Mouse (Mus musculus) adrenal gland, postnatal 4 days (tissue): ENCODE results near the gene Gm9970. TPM values are rescaled to one million over a fixed set of nuclear protein-coding genes. Genes with fewer than 3 reads are reported as not detected.
"Not testable (repeated sequence)": the region's sequence is repeated elsewhere in the genome, so short reads cannot be mapped to it uniquely, and the experiment has no call there.

ENCODE experiments used
- DNase-seq, 2 experiments: peaks; one replicate each; pipeline ENCODE4 v3.0.0; 2021 to 2022; ENCODE audit warnings: low spot score in 2 of 2, mixed read lengths in 2 of 2
- total RNA-seq, 2 experiments: library from RNA; stranded (reverse); gene quantifications; 2 replicates each; pipeline ENCODE4 v1.2.3; 2021

Gene Gm9970
- total RNA-seq, 2 experiments from 2014 or later, result 0.98 to 1.0 TPM

DNA sequence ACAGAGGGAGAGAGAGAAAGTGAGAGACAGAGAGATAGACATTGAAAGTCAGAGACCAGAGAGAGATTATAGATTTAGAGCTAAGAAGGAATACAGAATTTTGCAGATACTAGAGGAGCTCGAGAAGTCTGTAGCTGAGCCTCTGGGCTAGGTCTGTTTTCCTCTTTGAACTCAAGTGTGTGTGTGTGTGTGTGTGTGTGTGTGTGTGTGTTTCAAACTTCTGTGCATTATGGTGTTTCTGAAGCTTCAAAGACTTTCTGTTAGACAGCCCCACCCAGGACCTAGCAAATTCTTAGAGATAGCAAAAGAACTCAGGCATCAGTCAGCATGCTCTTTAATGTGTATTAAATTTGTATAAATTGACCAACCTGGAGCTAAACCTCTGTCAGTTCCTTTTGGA lies 14.4 kb downstream of the Gm9970 start:
- no peak for DNase-seq

DNA sequence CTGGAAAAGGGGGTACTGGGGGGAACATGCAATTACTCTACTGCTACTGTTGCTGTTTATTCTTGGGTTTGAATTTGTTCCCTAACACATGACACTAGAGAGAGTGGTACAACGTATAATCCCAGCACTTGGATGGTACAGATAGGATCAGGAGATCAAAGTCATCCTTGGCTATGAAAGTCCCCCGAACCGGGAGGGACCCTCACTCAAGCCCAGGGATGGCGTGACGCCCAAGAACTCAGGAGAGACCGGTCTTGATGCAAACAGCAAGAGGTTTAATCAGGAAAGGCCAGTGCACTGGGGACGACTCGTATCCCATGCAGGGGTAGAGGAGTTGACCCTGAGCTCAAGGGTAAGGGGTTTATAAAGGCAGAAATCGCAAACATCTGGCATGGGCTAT lies 18.3 kb downstream of the Gm9970 start:
- no peak for DNase-seq

DNA sequence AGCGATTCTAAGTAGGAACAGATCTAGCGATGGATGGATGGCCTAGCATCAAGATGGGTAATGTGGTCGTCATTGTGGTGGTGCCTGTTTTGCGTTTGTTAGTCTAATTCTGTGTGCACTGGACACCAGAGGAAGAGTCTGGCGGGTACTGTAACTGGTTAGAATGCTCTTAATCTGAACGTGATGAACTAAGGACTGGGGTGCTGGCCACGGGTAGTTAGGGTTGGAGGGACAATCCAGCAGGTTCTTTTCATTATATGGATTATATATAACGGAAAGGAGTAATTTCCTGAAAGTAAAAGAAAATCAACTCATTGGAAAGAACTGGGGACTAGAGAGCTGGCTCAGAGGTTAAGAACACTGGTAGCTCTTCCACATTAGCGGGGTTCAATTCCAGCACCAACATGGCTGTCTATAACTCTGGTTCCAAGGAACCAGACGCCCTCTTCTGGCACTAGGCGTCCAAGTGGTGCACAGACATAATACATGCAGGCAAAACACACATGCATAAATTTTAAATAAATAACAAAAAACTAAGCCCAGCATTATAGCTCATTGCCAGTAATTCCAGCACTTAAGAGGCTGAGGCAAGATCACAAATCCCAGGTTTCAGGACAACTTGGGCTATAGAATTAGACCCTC lies 19.6 kb downstream of the Gm9970 start:
- DNase-seq, result no peak

DNA sequence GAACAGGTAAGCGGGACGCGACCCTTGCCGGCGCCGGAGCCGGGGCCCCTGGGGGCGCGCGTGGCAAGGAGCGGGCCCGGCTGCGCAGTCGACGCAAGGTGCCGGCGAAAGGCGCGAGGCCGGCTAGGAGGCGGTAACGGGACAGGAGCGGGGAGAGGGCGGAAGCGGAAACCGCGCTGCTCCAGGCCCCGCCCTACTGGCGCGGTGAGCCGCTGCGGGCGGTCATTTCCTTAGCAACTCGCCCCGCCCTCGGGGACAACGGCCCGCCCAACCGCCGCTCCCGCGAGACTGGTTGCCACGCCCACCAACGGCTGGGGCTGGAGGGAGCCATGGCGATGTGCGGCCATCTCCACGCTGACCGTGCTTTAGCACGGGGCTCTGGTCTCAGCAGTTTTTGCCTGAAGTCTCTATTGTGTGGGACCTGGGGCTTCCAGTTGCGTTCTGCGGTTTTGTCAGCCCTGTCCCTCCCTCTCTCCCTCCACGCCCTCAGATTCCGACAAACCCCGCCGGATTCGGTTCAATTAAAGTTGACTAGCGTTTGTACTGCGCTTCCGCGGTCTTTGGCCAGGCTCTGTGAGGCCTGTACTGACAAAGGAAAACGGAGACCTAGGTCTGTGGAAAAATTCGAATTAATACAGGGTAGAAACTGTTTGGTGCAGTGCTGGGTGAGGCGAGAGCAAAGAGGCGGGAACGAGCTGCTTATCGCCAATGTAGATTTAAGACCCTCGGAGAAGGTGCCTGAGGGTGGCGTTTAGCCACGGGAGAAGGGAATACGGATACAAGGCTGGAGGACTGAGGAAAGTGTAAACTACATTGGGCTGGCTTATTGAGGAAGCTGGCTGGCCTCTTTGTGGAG lies 20.4 kb downstream of the Gm9970 start, which contains the start of gene Ppm1g:
TSS of gene Ppm1g (minus strand) at position 240 of the 856 bp plus-strand sequence.
- DNase-seq, result peak; percentile 96 to 99

DNA sequence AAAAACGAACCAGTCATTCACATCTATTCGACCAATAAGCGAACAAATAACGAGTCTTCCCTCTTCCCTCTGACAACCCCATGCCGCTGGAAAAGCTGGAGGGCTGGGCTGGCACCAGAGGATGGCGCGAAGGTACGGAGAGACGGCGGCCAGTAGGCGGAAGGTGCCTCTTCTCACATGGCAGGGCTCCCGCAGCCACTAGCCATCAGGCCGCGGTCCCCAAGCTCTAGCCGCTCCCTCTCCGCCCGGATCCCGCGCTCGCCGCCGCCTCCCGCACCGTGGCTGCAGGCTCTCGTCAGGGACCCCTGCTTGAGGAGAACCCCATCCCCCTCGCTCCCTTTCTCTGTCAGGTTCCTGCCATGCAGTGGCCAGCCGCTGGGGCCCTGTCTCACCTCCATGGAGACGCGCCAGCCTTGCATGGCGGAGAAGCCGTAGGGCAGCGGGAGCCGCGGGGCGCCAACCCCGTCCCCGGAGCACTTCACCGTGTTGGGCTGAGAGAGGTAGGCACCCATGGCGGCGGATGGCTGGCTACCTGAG lies 21.1 kb downstream of the Gm9970 start:
- DNase-seq, result no peak

DNA sequence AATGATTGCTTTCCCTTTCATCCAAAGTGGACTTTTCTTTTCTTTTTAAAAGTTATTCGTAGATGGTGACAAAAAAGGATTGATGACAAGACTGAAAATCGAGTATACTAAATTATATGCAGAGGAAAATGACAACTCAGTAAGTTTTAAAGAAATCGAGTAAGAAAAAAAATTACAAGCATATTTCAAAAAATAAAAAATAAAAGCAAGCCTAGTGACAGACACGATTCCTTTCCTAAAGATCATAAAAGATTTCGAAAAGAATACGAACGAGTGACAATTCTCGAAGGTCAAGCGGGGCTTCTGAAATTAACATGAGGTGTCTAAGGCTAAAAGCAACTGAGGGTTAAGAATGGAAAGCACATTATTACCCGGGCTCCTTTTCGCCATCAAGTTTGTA lies 21.6 kb downstream of the Gm9970 start:
- DNase-seq, result no peak

DNA sequence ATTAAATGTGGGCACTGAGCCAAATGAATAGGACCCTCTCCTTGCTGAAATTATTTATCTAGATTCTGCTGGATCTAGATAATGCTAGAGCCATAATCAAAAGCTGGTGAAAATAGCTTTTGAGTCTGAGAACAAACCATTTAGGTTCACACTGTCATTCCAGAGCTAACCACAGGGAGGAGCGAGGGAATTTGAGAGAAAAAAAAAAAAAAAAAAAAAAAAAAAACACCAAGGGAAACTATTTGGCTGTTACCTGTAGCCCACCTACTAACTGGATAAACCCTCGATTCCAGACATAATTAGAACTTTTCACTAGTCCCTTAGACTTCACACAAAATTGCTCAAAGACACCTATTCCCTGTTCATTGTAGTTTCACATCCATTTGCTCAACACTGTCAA lies 22.0 kb downstream of the Gm9970 start:
- no peak for DNase-seq

DNA sequence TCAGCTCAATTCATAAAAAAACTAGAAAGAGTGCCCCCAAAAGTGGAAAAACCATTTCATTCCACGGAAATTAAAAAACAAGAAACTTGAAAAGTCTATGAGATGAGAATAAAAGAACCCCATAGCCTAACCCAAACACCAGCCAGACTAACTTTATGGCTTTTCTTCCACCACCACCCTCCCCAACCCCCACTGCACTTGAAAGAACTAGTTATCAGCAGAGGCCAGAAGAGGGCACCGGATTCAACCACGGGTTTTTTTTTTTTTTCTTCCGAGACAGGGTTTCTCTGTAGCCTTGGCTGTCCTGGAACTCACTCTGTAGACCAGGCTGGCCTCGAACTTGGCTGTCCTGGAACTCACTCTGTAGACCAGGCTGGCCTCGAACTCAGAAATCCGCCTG lies 22.7 kb downstream of the Gm9970 start:
- DNase-seq, result no peak

DNA sequence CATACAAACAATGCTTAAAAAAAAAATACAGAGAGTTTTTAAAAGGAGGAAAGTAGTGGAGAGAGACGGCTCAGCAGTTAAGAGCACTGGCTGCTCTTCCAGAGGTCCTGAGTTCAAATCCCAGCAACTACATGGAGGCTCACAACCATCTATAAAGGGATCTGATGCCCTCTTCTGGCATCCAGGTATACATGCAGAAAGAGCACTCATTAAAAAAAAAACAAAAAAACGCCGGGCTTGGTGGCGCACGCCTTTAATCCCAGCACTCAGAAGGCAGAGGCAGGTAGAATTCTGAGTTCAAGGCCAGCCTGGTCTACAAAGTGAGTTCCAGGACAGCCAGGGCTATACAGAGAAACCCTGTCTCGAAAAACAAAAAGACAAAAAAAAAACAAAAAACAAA lies 24.5 kb downstream of the Gm9970 start:
- not testable (repeated sequence) for DNase-seq

DNA sequence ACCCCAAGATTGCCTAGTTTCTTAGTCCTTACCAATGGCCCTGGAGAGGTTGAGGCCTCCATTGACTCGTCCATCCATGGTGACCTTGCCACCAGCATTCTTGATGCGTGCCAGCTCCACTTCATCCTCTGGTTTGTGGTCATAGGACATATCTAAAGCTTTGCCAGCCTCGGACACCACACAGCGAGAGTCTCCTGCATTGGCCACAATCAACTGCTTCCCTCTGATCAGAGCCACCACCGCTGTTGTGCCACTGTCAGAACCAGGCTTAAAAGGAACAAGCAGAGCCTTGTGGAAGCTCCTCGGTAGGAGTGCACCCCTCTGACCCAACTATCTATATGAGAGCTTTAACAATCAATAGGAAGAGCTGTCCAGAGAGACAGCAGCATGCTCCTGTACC lies 36.6 kb downstream of the Gm9970 start:
- DNase-seq, result no peak

DNA sequence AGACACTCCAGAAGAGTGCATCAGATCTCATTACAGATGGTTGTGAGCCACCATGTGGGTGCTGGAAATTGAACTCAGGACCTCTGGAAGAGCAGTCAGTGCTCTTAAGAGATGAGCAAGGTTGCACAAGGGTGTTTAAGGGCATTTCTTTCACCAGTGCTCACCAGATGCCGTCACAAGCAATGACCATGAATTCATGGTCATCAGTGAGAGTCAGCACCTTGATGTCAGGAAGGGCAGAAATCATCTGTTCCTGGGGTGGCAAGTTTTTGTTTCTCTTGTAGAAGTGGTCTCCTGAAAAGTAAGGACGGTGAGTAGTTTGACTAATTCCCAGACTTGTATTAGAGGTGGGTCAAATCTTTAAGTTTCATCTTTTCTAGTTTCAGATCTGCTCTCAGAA lies 37.2 kb downstream of the Gm9970 start:
- no peak for DNase-seq

DNA sequence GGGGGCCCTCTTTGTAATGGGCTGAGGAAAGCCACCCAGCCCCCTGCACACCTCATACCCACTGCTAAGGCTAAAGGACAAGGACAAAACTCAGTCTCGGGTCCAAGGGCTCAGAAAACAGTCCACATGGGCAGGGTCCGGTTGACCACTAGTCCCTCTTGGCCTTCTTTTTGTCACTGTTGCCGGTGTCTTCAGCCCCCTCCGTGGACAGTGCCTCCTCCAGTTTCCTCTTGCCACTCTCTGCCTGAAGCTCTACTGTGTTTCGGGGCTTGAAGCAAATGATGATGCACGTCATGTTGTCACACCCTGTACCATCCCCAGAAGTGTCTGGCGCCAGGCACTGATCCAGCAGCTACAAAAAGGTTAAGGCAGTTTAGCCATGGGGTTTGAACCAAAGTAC lies 38.1 kb downstream of the Gm9970 start:
- DNase-seq, result no peak

DNA sequence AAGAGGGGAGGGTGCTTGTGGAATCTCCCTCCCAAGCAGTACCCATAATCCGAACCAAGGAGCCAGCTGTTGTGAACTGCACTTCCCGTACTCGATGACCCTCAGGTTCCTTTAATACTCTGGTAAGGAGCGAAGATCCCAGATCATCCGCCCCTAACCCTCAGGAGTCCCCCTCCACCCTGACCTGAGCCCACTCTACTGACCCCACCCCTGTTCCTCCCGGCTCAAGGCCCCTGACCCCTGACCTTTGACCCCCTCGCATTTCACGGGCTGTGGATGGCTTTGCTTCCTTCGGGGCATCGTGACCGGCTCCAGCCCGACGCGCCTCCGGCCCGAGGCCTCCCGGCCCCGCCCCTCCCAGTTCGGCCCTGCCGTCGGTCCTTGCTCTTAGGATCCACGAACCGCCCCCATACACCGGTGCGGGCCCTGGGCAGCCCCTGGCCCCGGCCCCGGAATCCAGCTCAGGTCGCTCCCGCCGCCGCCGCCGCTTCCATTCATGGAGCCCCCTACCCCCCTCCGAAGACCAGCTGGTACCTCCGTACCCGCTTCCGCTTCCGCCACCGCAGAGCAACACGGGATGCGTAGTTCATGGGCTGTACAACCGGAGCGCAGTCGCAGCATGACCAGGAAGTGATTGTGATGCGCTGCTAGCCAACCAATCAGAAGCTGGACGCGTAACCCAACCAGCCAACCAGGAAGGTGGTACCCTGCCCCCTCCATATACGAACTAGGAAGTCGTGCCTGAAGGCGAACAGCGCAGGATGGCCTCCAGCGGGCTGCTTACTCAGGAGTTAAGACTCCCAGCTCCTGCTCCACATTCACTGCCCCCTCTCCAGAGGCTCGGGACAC lies 39.1 kb downstream of the Gm9970 start, which contains the start of gene Zfp513:
TSS of gene Zfp513 (minus strand) at position 562 of the 849 bp plus-strand sequence.
- DNase-seq, result peak; percentile 87 to 89

DNA sequence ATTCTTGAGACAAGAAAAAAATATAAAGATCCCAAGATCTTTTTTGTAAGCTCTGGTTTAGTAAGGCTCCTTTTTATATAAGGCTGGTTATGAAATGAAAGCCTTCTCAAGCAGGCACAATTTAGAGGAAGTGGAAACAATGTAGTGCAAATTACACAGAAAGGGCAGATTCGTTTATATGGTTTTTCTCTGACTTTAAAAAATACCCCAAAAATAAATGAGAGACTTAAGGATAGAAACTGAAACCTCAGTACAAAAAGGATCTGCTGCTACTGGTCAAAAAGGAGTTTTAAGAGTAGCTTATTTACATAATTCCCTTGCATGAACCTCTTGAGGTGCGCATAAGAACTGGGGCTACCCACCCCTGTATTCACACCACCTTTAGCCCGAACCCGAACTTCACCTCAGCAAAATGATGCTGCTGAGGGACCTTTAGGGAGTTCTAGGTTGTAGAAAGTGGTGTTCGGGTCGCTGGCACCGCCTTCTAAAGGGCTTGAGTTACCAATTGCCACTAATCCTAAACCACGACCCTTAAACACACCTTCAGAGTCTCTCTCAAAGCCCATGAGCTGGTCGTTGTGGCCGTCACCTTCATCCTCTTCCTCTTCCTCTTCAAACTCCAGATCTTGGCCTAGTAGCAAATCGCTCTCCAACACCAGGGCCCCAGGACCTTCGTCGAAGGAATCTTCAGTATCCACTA lies 39.8 kb downstream of the Gm9970 start:
- DNase-seq, result no peak

DNA sequence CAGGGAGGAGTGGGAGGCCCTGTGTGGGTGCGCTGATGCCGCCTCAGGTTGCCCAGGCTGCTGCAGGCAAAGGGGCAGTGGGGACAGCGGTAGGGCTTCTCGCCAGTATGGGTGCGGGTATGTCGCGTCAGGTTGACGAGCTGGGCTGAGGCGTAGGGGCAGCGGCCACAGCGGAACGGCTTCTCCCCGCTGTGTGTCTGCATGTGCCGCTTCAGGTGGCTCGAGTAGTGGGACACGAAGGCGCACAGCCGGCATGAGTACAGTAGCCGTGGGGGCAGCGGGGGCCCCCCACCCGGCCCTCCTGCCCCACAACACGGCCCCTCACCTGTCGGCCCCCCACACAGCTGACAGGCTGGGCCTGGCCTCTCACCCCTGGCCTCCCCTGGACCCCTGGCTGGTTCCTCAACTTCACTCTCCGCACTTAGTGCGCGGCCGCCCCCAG lies 40.7 kb downstream of the Gm9970 start:
- DNase-seq, result no peak

DNA sequence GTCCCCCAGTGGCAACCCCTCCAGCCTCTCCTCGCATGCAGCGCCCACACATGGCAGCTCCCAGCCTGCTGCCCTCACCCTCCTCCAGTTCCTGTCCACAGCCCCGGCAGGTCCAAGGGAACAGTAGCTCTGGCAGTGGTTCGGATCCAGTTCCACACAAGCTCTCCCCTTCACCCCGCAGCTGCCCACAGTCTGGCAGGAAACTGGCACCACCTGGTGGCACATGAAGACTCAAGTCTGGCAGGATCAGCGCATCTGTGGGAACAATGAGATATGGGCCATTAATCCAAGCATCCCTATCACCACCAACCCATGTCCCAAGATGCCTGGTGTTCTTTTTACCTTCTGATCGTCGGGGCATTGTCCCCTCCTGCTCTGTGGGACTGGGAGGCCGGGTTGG lies 41.1 kb downstream of the Gm9970 start:
- no peak for DNase-seq

DNA sequence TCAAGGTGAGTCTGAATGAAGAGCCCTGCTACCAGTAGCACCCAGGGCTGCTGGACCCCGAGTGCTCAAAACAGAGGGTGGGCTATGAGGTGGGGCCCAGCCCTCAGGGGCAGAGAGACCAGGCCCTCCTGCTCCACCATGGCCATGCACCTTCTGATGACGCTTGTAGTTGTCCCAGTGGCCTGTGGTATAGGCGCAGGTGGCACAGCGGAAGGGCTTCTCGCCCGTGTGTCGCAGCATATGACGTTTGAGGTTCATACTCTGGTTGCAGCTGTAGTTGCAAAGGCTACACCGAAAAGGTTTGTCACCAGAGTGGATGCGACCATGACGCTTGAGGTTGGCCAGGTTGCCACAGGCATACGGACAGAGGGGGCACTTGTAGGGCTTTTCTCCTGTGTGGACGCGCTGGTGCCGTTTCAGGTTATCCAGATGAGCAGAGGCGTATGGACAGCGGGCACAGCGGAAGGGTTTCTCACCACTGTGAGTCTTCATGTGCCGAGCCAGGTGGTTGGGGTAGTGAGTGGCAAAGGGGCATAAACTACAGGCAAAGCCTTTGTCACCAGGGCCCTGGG lies 41.6 kb downstream of the Gm9970 start:
- no peak for DNase-seq

DNA sequence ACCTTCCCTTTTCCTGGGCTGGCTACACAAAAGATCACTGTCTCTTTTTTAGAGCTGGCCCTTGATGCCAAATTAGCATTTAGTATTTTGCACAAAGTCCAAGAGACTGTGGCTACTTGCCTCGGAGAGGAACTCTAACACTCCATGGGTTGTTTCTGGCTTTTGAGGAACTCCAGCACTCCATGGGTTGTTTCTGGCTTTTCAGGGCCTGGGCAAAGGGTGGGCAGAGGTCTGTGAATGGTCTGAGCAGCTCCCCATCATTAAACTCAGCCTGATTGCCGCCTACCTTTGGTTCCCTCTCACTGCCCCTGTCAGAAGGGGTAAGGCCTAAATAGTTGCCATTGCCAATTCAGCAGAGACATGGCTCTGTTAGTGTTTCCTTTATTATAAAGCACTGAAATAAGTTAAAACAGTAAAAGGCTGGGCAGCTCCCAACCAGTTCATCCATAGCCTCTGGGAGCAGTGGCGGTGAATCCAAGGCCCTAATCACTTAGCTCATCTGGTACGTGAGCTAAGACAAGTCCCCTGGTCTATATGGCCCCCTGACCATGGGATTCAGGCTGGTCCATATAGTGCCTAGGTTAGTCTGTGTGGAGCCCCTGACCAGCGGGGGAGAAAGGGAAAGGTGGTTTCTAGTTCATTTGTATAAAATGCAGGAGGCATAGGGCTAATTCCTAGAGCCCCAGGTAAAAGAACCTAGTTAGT lies 42.3 kb downstream of the Gm9970 start:
- no peak for DNase-seq

DNA sequence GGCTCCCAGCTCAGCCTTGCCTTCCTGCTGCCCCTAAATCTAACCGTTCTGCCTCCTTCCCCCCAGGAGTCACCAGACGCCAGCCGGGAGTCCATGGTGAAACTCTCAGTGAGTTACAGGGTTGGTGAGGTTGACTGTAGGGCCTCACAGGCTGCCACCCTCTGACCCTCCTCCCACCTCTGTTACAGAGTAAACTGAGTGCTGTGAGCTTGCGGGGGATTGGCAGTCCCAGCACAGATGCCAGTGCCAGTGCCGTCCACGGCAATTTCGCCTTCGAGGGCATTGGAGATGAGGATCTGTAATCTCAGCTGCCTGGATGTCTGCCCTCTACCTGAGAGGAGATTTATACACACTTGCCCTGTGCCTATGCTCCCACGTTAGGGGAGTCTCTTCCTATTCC lies 42.9 kb downstream of the Gm9970 start:
- no peak for DNase-seq

DNA sequence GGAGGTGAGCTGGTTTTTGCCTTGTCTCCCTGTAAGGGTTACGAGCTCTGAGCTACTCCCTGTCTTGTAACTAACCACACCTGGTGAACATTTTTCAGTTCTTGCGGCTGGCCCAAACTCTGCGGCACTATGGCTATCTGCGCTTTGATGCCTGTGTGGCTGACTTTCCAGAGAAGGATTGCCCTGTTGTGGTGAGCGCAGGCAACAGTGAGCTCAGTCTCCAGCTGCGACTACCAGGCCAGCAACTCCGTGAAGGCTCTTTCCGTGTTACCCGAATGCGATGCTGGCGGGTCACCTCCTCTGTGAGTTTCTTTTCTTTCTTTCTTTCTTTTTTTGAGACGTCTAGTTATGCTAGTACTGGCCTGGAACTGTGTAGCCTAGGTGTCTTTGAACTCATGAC lies 44.0 kb downstream of the Gm9970 start:
- DNase-seq, result no peak
